Mouse (Mus musculus) midbrain, embryonic 11.5 days (tissue): ENCODE data around the gene Adam6b. TPM values are rescaled to one million over a fixed set of nuclear protein-coding genes. Genes with fewer than 3 reads are reported as not detected.
"Not testable (repeated sequence)": the region's sequence is repeated elsewhere in the genome, so short reads cannot be mapped to it uniquely, and the experiment has no call there.

Experiments
- ATAC-seq: fragments of 200-750 bp; cut with Nextera tagmentation; 2 replicates; pipeline ENCODE4 v1.8.0; 2017; ENCODE audit warnings: moderate TSS enrichment, moderate library complexity; ENCODE audit not compliant: low FRiP score
- DNase-seq: peaks from one replicate; pipeline ENCODE4 v3.0.0; 2015; ENCODE audit warnings: low spot score; ENCODE audit errors: missing footprints
- H3K27ac ChIP-seq: fragments of 300-500 bp; sonication (generic); 2 replicates; pipeline ENCODE4 v1.5.1; 2014; ENCODE audit warnings: low read depth, low read length
- H3K27me3 ChIP-seq: fragments of 300-500 bp; sonication (generic); 2 replicates; pipeline ENCODE4 v1.6.1; 2014; ENCODE audit warnings: mild to moderate bottlenecking, low read length, moderate library complexity, mixed read lengths; ENCODE audit not compliant: control insufficient read depth, insufficient read depth
- H3K36me3 ChIP-seq: fragments of 300-500 bp; sonication (generic); 2 replicates; pipeline ENCODE4 v1.6.1; 2014; ENCODE audit warnings: mild to moderate bottlenecking, low read length, moderate library complexity, mixed read lengths; ENCODE audit not compliant: control insufficient read depth, insufficient read depth
- H3K4me1 ChIP-seq: fragments of 300-500 bp; sonication (generic); 2 replicates; pipeline ENCODE4 v1.6.1; 2014; ENCODE audit warnings: low read length; ENCODE audit not compliant: control insufficient read depth, insufficient read depth
- H3K4me2 ChIP-seq: fragments of 300-500 bp; sonication (generic); 2 replicates; pipeline ENCODE4 v1.6.1; 2014; ENCODE audit warnings: mild to moderate bottlenecking, moderate library complexity
- H3K4me3 ChIP-seq: fragments of 300-500 bp; sonication (generic); 2 replicates; pipeline ENCODE4 v1.5.1; 2014; ENCODE audit warnings: low read depth, low read length
- H3K9ac ChIP-seq: fragments of 300-500 bp; sonication (generic); 2 replicates; pipeline ENCODE4 v1.6.1; 2014; ENCODE audit warnings: low read length
- H3K9me3 ChIP-seq: fragments of 300-500 bp; sonication (generic); 2 replicates; pipeline ENCODE4 v1.6.1; 2016; ENCODE audit warnings: low read length; ENCODE audit not compliant: control insufficient read depth
- WGBS: fragments of 180-500 bp; shearing (Covaris S2); extraction: QIAGEN DNeasy Blood & Tissue Kit; methylation state at CpG from one replicate; pipeline ENCODE4 v1.1.7; 2014; 5-methylcytosine and 5-hydroxymethylcytosine counted together
- polyA plus RNA-seq: library from polyadenylated mRNA; unstranded; fragments of >200 nt; fragmentation: Nextera tagmentation; extraction: Ambion mirVana; gene quantifications from 2 replicates; pipeline ENCODE4 v1.2.1, GENCODE M21; 2014

The Adam6b gene
- polyA plus RNA-seq = not detected in 2 replicates

- not testable (repeated sequence) for H3K4me2 ChIP-seq, H3K4me3 ChIP-seq, H3K27ac ChIP-seq, H3K9ac ChIP-seq, H3K36me3 ChIP-seq, H3K9me3 ChIP-seq, H3K27me3 ChIP-seq, DNase-seq, H3K4me1 ChIP-seq, ATAC-seq
- WGBS = no CpG with 5 or more reads among the region's 1 CpGs
Observed at GRCm38 (mm10) chr12:113489211-113489610, at the start of gene Adam6b. Adam6b (plus strand) TSS chr12:113489511.

GRCm38 (mm10) chr12:113446061-113446460 is 43.2 kb upstream of the Adam6b start:
- H3K9ac ChIP-seq = no peak overlapping the region
- ATAC-seq (no peak), DNase-seq (no peak)
- H3K36me3 ChIP-seq = no peaks in the 10 kb centered on the region
- WGBS = 92% methylated on average over 1 of the region's 1 CpGs
- no peaks in the 10 kb centered on the region for H3K4me1 ChIP-seq
- no peaks in the 10 kb centered on the region for H3K9me3 ChIP-seq
- H3K27me3 ChIP-seq = no peaks in the 10 kb centered on the region
- no peak overlapping the region for H3K4me2 ChIP-seq
- no peak overlapping the region for H3K4me3 ChIP-seq
- H3K27ac ChIP-seq = no peak overlapping the region

- no peaks in the 10 kb centered on the region for H3K27me3 ChIP-seq
- WGBS = 77% methylated on average over 2 of the region's 2 CpGs
- no peak overlapping the region for H3K9ac ChIP-seq
- H3K27ac ChIP-seq = no peak overlapping the region
- H3K4me2 ChIP-seq = no peak overlapping the region
- no peaks in the 10 kb centered on the region for H3K4me1 ChIP-seq
- ATAC-seq (no peak), DNase-seq (no peak)
- H3K9me3 ChIP-seq = peaks cover 2% of the 10 kb centered on the region; the same call in 1 of the 2 replicates
- no peak overlapping the region for H3K4me3 ChIP-seq
- H3K36me3 ChIP-seq = no peaks in the 10 kb centered on the region
Observed at GRCm38 (mm10) chr12:113476164-113476563, 13.1 kb upstream of the Adam6b start.

GRCm38 (mm10) chr12:113482147-113482546 is 7.2 kb upstream of the Adam6b start:
- ATAC-seq (no peak), DNase-seq (no peak)
- Histone ChIP-seq H3K4me1 (no peaks in the 10 kb centered on the region), H3K4me2 (no peak overlapping the region), H3K36me3 (no peaks in the 10 kb centered on the region), H3K9me3 (peaks cover 9% of the 10 kb centered on the region; the same call in 1 of the 2 replicates), H3K9ac (no peak overlapping the region), H3K27ac (no peak overlapping the region), H3K4me3 (no peak overlapping the region), H3K27me3 (no peaks in the 10 kb centered on the region)
- 74% methylated on average over 2 of the region's 2 CpGs for WGBS

GRCm38 (mm10) chr12:113482661-113483389 is 6.5 kb upstream of the Adam6b start:
- no peaks in the 10 kb centered on the region for H3K36me3 ChIP-seq
- no peaks in the 10 kb centered on the region for H3K27me3 ChIP-seq
- ATAC-seq = no peak
- H3K9ac ChIP-seq = no peak overlapping the region
- H3K4me1 ChIP-seq = no peaks in the 10 kb centered on the region
- no peak overlapping the region for H3K4me3 ChIP-seq
- 59% methylated on average over 4 of the region's 4 CpGs for WGBS
- DNase-seq = no peak
- H3K4me2 ChIP-seq = no peak overlapping the region
- peaks cover 9% of the 10 kb centered on the region; the same call in 1 of the 2 replicates for H3K9me3 ChIP-seq
- H3K27ac ChIP-seq = no peak overlapping the region

- Histone ChIP-seq H3K4me2 (no peak overlapping the region), H3K27ac (no peak overlapping the region), H3K9ac (no peak overlapping the region), H3K4me1 (no peaks in the 10 kb centered on the region), H3K4me3 (no peak overlapping the region), H3K9me3 (peaks cover 9% of the 10 kb centered on the region; the same call in 1 of the 2 replicates), H3K36me3 (no peaks in the 10 kb centered on the region), H3K27me3 (no peaks in the 10 kb centered on the region)
- WGBS = 85% methylated on average over 2 of the region's 2 CpGs
- no peak for DNase-seq
- ATAC-seq = no peak
Observed at GRCm38 (mm10) chr12:113483492-113484162, 5.7 kb upstream of the Adam6b start.

- H3K27ac ChIP-seq = no peak overlapping the region
- no peak for ATAC-seq
- H3K4me1 ChIP-seq = no peaks in the 10 kb centered on the region
- no peak overlapping the region for H3K4me2 ChIP-seq
- H3K36me3 ChIP-seq = no peaks in the 10 kb centered on the region
- no peaks in the 10 kb centered on the region for H3K27me3 ChIP-seq
- H3K4me3 ChIP-seq = no peak overlapping the region
- peaks cover 9% of the 10 kb centered on the region; the same call in 1 of the 2 replicates for H3K9me3 ChIP-seq
- WGBS = 31% methylated on average over 2 of the region's 2 CpGs
- no peak overlapping the region for H3K9ac ChIP-seq
- DNase-seq = no peak
Observed at GRCm38 (mm10) chr12:113484971-113485485, 4.3 kb upstream of the Adam6b start.

GRCm38 (mm10) chr12:113487693-113488092 is 1.6 kb upstream of the Adam6b start:
- DNase-seq, H3K36me3 ChIP-seq, H3K4me2 ChIP-seq, H3K9me3 ChIP-seq, H3K4me3 ChIP-seq, H3K9ac ChIP-seq, H3K4me1 ChIP-seq, H3K27me3 ChIP-seq, H3K27ac ChIP-seq: not testable (repeated sequence)
- 0 out of 2 replicates have a peak, but pooled peaks have one; percentile 46 for ATAC-seq

GRCm38 (mm10) chr12:113525901-113526300 is 36.6 kb downstream of the Adam6b start:
- DNase-seq = no peak
- H3K36me3 ChIP-seq = no peaks in the 10 kb centered on the region
- H3K4me2 ChIP-seq = no peak overlapping the region
- H3K27me3 ChIP-seq = no peaks in the 10 kb centered on the region
- ATAC-seq = no peak
- peaks cover 10% of the 10 kb centered on the region for H3K9me3 ChIP-seq
- WGBS = 82% methylated on average over 2 of the region's 2 CpGs
- no peak overlapping the region for H3K27ac ChIP-seq
- no peak overlapping the region for H3K4me3 ChIP-seq
- no peaks in the 10 kb centered on the region for H3K4me1 ChIP-seq
- H3K9ac ChIP-seq = no peak overlapping the region
